Mouse (Mus musculus): ENCODE data around the gene Emg1.

Gene Emg1

DNA sequence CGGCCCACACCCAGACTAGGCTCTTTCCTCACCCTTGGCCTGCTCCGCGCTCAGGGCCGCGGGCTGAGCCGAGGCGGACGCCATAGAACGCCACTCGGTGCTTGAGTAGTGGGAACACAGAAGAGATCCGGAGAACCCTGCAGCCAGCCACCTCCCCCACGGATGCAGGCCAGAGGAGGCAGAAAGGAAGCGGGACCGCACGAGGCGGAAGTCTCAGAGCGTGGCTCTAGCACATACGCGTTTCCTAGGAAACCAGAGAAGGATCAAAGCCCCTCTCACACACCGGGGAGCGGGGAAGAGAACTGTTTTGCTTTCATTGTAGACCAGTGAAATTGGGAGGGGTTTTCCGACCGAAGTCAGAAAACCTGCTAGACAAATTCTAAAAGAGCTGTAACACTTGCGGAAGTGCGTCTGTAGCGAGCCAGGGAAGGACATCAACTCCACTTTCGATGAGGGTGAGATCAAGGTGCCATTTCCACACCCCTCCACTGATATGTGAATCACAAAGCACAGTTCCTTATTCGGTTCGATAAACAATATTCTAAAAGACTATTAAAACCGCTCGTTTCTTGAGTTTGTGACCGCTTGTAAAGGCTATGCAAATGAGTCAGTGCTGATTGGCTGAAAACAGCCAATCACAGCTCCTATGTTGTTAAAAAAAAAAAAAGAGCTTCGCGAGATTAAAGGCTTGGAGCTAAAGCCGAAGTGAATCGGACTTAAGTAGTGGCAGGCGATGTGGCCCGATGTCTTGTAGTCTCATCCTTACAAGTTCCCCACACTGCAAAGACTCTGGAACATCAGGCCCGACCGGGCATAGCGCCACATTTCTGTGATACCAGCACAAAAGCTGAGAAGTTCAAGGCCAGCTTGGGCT is 29.1 kb upstream of the Emg1 start, which contains the start of gene Grcc10:
Gene Grcc10 (minus strand): TSS at position 487 of the 874 bp plus-strand sequence.
- peak; percentile 84 to 85 for DNase-seq

DNA sequence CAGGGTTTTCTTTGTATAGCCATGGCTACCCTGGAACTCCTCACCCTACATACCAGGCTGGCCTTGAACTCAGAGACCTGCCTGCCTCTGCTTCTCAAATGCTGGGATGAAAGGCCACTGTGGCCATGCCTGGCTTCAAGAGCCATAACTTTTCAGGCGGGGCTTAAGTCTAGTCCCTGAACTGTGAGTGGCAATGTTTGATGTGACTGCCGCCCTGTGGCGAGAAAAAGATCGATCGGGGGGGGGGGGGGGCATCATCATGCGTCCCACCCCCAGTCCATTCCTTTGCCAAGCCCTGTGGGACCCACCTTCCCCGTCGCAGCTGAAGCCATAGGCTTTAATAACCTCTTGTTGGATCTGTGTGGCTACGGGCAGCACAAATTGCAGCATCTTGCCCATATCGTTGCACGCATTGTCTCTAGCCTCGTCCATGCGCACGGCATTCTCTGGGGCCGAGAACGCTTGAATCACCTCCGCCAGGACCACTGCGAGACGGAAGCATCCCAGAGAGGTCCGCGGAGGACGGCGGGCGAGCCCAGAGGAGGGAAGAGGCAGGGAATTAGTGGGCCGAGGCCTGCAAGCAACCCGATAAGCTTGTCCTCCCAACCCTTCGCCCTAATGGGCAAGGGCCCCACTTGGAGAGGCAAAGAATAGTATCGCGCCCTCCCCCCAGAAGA is 28.4 kb upstream of the Emg1 start:
- DNase-seq: peak in 1 of 2 experiments; percentile 70

DNA sequence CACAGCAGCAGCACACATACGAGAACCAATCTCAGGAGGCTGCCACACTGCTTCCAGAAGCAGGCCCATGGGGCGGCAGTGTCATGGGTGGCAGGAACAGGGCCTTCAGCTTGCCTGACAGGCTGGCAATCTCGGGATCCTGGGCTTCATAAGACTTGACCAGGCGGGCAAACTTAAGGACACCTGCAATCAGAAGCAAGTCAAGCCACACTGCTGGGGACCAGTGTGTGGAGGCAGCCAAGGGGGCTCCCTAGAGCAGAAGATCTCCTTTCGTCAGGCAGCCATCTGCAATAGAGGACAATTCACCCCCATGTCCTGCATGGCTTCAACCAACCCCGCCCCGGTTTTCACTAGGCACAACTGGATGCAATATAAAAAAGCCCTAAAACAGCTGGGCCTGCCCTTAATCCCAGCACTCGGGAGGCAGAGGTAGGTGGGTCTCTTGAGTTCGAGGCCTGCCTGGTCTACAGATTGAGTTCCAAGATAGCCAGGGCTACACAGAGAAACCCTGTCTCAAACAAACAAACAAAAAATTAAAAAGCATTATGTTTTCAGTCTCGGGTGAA is 27.3 kb upstream of the Emg1 start:
- DNase-seq: no peak

DNA sequence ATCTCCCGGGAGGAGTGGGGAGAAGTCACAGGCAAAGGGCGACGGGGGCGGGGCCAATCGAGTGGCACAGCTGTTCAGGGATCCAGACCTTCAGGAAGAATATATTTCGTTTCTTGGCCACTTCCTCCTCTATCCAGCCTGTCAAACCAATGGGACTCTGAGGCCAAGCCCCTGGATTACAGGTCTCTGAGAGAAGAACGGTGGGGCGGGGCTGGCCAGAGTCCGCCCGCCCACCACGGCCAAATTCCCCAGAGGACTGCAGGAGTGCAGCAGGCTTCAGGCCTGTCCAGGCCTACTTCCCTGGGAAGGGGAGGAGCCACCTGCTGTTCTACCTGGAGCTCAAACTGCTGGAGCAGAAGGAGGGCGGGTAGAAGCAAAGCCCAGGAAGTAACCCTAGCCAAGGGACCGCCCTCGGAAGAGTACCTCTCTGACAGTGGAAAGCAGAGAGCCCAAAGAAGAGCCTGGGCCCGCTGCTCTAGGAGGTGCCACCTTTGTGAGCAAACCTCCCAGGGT is 26.6 kb upstream of the Emg1 start, which contains the start of gene Ptpn6:
Gene Ptpn6 (minus strand): TSS at position 204 of the 513 bp plus-strand sequence.
- no peak for DNase-seq

DNA sequence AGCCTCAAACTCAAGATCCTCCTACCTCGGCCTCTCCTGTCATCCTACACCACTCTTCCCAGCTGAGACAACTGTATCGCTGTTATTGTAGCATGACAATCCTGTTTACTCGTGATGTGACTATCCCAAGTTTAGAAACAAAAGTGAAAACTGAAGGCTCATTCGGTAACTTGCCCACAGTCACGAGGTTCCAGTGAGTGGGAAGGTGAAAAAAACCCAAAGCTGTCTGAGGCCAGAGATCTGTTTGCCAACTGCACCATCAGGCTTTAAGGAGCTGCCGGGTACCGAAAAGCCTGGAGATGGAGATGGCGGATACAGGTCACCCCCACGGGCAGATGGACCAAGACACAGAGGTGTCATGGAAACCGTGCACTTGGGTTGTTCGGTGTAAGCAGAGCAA is 25.1 kb upstream of the Emg1 start:
- no peak for DNase-seq

DNA sequence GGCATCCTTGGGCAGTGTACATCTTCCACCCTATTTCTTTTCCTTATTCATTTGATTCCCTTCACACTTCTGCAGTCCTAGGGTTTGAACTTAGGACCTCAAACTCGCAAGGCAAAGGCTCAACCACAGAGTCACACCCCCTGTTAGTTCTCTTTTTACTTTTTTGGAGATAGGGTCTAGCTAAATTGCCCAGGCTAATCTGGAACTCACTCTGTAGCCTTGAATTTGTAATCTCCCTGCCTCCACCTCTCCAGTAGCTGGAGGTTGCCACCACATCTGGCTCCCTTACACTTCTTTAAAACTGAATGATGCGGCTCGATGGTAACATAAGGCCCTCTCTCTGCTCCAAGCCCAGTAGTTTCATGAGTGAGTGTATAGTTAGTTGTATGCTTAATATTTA is 22.4 kb upstream of the Emg1 start:
- DNase-seq: no peak

DNA sequence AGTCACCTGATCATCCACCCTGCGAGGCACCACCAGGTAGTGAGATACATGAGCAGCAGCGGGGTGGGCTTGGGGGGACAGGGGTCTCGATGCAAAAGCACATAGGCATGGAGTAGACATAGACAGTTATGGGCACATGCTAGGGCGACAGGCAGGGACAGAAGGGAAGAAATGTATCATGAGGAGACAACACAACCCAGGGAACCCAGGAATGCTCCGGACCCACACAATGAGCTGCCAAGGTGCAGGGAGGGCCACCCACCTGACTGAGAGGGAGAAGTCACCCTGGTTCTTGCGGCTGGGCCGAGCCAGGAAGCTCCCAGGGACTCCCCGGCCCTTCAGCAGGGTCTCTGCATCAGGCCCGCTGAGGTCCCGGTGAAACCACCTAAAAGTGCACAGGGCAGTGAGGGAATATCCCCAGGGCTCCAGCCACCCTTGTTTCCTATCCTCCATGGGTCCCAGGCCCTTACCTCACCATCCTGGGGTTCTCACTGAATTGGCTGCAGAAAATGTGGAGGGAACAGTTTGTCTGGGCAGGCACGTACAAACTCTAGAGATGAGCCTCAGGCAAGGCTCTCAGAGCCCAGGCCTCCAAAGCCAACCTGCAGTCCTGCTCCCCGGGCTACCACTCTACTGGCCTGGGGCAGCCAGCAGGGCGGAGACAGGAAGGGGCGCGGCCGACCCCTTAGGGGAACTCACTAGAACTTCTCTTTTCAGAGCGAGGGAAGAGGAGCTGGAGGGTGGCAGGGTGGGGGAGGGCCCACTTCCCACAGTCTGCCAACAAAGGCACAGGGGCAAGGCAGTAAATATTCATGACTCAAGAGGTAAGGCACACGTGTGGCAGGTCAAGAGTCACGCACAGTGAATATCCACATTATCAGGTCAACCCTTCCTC is 20.7 kb upstream of the Emg1 start:
- no peak for DNase-seq

DNA sequence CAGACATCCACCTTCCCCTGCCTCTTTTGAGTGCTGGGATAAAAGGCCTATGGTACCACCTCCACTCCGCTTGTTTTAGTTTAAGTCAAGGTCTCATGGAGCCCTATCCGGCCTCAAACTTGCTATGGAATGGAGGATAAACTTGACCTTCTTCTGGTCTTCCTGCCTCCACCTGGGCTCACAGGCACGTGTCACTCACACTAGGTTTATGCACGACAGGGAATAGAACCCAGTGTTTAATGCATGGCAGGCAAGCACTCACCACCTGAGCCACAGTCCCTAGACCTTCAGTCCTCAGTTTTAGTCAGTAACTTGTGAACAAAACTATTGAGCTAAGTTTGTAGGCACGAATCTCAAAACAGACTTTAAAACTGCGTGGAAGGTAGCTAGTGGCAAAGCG is 19.1 kb upstream of the Emg1 start:
- DNase-seq: no peak

DNA sequence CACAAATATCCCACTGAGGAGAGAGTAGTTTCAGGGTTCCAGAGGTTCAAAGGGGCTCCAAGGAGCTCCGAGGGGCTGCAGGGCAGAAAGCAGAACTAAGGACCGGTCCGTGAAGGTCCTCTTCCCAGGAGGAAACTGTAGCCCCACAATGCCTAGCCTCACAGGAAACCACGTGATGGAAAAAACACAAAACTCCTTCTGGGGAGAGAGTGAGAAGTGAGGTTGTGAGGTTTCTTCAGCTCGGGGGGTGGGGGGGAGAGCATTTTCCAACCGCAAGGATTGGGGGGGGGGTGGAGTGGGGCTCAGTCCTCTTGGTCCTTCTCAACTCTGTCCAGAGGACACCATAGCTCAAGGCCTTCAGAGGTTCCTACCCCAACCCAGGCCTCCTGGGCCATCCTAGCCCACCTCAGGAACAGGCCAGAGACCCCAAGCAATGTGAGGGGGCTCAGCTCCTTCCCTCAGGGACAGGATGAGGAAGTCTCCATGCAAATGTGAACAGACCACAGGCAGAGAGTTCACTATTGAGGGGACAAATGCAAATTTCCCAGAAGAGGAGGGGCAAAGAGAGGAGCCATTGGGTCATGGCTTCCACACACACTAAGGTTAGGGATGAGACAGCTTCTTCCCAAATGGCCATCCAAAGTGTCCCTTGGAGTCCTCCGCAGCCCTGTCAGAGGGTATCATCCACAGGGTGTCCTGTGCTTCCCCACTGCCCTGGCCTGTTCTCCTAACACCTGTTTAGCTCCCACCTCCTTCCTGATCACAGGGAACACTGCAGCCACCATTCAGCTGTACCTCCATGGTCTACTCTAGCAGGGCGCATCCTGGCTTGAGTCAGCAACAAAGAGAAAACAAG is 18.1 kb upstream of the Emg1 start:
- no peak for DNase-seq

DNA sequence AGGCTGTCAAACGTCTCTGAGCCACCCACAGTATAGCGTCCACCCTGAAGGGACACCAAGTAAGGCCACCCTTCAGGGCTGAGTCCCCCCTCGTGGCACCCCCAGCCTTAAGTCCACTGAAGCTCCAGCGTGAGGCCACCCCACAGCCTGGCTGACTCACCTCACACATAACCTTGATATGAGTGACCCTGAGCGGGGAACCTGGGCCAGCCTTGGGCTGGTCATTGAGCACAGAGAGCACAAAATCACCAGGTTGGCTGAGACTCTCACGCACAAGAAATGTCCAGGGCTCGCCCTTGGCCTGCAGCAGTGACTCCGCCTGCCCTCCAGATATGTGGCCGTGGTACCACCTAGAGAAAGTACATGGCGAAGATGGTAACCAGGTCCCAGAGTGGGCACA is 16.6 kb upstream of the Emg1 start:
- no peak for DNase-seq

DNA sequence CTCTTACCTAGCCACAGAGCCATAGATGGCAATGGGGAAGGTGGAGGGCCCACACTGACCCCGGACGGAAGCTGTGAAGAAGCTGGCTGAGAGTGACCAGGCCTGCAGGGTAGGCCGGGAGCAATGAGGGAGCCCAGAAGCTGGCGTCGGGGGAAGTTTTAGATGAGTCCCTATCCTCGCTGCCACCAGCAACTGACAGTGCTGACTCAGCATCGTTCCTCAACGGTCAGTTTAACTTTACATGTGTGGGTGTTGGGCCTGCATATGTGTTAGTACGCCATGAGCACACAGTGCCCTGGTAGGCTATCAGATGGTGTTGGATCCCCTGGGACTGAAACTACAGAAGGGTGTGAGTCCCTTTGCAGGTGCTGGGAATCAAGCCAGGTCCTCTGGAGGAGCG is 12.5 kb upstream of the Emg1 start:
- no peak for DNase-seq

DNA sequence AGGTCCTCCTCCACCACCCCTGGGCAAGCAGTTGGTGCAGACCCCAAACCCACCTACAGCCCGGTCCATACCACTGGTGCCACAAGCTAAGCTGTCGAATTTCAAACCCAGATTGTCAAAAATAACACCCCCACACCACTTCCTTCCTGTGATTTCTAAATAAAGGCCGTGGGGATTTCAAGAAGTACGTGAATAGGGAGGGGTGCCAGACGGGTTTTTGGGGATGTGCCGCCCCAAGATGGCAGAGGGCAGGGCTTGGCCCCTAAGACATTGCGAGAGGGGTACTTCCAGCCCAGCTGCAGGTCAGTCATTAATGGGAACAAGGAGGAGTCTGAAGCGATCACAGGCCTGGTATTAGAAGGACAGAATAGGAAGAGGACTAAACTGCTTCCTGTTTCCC is 11.6 kb upstream of the Emg1 start:
- no peak for DNase-seq

DNA sequence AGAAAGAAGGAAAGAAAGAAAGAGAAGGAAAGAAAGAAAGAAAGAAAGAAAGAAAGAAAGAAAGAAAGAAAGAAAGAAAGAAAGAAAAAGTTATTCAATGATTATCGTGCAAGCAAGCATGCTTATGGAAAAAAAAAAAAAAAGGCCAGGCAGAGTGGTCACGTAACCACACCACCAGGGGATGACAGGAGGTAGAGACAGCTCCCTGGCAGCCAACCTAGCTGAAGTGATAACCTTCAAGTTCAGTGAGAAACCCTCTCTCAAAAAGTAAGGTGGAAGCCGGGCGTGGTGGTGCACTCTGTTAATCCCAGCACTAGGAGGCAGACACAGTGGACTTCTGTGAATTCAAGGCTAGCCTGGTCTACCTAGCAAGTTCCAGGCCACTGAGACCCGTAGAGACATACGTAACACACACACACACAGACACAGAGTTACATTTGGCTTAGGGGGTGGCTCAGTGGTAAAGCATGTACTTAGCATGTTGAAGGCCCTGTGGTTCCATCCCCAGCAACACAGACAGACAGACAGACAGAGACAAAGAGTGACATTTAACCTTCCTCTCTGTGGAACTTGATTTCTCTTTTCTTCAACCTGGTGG is 11.0 kb upstream of the Emg1 start:
- DNase-seq: no peak

DNA sequence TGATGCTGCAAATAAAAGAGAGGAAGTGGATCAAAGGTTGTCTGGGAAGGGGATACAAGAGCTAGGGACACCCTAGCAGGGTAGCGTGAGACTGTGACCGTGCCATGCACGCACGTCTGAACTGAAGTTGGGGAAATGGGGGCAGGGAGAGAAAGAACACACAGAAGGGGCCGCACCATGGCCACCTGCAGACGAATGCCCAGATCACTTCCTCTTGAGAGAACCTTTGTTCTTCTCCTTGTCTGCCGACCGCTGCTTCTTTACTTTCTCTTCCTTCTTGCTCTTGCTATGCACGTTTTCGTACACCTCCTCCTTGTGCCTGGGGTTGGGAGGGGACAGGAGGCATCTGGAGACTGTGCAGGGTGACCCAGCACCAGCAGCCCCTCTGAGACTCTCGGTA is 8.9 kb upstream of the Emg1 start:
- DNase-seq: no peak

DNA sequence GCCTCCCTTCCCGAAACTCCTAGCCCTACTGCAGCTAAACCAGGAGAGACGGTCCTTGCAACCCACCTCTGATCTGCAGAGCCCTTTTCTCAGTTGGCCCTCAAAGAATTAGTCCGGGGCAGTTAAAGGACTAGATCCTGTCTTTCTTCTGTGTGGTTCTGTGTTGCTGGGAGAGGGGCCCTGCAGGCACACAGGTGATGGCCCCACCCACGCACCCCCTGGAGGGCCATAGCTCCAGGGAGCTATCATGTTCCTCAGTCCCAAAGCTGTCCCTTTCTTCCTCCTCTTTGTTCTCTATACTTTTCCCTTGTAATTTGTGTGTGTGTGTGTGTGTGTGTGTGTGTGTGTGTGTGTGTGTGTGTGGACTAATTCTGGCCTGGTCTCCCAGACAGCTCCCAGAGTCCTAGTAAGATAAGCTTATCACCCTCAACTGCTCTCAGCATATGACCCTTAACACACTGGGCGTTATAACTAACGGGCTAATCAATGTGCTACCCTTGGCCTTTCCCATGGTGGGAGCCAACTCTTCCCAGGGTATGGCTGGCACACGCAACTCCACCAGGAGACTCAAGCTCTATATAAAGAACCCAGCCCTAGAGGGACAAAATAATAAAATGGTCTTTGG is 7.5 kb upstream of the Emg1 start:
- DNase-seq: no peak

DNA sequence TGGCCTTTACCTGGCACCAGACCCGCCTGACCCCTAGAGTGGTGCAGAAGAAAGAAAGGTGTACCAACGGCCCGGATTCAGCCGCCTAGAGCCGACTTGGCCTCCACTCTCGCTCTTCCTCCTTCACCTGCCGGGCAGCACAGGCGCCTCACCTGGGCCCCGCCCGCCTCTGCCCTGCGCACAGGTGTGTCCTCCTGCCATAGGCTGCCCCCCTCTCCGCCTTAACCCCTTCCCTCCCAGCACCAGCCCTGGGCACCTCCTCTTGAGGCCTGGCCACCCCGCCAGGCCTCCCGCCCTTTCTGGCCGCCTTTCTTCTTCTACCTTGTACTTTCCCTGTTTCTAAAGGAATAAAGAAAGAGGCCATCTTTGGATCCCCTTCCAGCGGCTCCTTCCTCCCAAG is 6.7 kb upstream of the Emg1 start:
- DNase-seq: no peak

DNA sequence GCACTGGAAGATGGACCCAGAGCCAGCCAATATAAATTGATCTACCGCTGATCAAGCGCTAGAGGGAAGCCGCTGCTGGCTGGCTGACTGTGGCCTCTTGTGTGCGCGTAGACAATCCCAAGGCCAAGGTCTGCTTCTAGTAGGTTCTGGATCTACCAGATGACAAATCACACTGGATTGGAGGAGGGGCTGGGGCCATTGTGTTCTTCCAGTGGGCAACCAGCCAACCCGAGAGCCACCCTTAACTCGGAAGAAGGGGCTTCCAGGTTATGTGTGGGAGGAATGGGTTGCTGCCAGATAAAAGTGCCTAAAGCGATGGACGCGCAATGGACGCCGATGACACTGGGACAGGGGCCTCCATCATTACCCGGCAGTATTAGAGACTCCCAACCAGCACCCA is 6.0 kb upstream of the Emg1 start:
- no peak for DNase-seq

DNA sequence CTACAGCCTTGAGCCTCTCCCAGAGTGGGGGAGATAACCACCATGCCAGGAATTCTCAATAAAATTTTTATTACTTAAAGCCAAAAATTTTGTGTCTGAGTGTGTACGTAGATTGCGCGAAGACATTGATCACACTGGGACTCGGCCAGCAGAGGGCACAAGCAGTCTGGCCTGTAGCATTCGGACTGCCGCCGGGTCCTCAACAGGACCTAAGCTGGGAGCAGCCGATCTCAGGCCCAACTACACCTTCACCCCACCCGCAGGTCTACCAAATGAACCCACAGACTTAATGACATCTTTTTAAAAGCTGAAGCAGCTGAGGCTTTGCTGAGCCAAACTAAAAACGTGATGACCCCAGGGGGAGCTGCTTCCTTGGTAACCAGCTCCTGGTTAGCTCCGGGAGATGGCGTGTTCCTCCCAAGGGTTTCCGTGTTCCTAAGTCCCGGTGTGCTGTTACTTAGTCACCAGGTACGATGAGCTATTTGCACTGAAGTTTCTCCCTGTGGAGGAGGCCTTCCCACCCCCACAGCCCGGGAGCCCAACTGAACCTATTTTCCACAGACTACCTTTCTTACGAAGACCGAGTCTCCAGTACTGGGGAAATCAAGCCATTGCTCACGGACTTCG is 5.0 kb upstream of the Emg1 start:
- DNase-seq: peak; percentile 32 to 42

DNA sequence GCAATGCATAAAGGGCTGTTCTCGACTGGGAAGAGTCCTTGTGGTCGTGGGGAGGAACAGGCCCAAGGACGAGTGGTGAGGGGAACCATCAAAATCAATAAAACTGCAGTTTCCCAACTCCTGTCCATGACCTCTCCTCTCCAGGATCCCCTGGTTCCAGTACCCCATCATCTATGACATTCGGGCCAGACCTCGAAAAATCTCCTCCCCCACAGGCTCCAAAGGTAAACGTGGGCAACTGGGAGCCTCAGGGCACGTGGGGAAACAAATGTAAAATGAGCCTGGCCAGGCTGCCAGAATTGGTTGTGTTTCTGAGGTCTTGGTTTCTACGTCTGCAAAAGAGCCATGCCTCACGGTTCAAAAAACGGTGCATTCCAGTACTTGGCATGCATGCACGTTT is 940 bp upstream of the Emg1 start:
- DNase-seq: no peak

DNA sequence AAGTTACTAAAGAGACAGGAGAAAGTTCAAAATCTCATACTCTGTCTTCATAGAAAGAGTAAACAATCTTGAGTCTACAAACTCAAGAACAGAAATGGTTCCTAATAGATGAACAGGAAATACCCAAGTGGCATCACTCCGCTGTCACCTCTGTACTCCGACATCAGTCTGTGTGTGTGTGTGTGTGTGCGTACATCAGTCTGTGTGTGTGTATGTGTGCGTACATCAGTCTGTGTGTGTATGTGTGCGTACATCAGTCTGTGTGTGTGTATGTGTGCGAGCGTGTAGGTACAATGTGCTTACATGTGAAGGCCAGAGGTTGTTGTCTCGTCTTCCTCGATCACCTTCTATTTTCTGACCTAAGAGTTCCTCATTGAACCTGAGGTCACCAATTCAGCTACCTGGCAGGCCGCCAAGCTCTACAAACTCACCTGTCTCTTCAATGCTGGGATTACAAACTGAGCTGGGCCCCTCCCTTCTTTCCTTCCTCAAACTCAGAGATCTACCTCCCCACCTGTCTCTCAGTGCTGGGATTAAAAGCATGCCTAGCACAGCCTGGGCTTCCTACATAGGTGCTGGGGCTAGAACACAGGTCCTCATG is 3.6 kb downstream of the Emg1 start:
- no peak for DNase-seq

Data from cerebellum, postnatal 36 days (tissue).